Mouse (Mus musculus): Measurements from ENCODE around the gene Chst2. TPM values are rescaled to one million over a fixed set of nuclear protein-coding genes. Genes with fewer than 3 reads are reported as not detected.

Chst2 gene
- total RNA-seq (2017): 0.10 to 0.32 TPM (median 0.19 TPM) in 3 replicates

- no peak for ATAC-seq (replicated peaks; ENCODE audit: insufficient number of reproducible peaks, low FRiP score, low TSS enrichment, poor library complexity, severe bottlenecking)
These were observed at the start of gene Chst2 for GRCm38 (mm10) chr9:95406571-95407561. Gene Chst2 (minus strand): TSS chr9:95406722.

- ATAC-seq (replicated peaks; ENCODE audit: insufficient number of reproducible peaks, low FRiP score, low TSS enrichment, poor library complexity, severe bottlenecking): no peak
These were observed 45.4 kb upstream of the Chst2 start for GRCm38 (mm10) chr9:95451931-95452330.

GRCm38 (mm10) chr9:95450586-95450985, 44.1 kb upstream of the Chst2 start:
- no peak for ATAC-seq (replicated peaks; ENCODE audit: insufficient number of reproducible peaks, low FRiP score, low TSS enrichment, poor library complexity, severe bottlenecking)

GRCm38 (mm10) chr9:95442321-95442731, 35.8 kb upstream of the Chst2 start:
- ATAC-seq (replicated peaks; ENCODE audit: insufficient number of reproducible peaks, low FRiP score, low TSS enrichment, poor library complexity, severe bottlenecking): no peak

- ATAC-seq (replicated peaks; ENCODE audit: insufficient number of reproducible peaks, low FRiP score, low TSS enrichment, poor library complexity, severe bottlenecking): no peak
These were observed 31.4 kb upstream of the Chst2 start for GRCm38 (mm10) chr9:95437883-95438282.

GRCm38 (mm10) chr9:95436294-95436613, 29.7 kb upstream of the Chst2 start:
- ATAC-seq (replicated peaks; ENCODE audit: insufficient number of reproducible peaks, low FRiP score, low TSS enrichment, poor library complexity, severe bottlenecking): no peak

- no peak for ATAC-seq (replicated peaks; ENCODE audit: insufficient number of reproducible peaks, low FRiP score, low TSS enrichment, poor library complexity, severe bottlenecking)
These were observed 29.2 kb upstream of the Chst2 start for GRCm38 (mm10) chr9:95435506-95436293.

- ATAC-seq (replicated peaks; ENCODE audit: insufficient number of reproducible peaks, low FRiP score, low TSS enrichment, poor library complexity, severe bottlenecking): no peak
These were observed 21.8 kb upstream of the Chst2 start for GRCm38 (mm10) chr9:95428277-95428676.

- no peak for ATAC-seq (replicated peaks; ENCODE audit: insufficient number of reproducible peaks, low FRiP score, low TSS enrichment, poor library complexity, severe bottlenecking)
These were observed 7.4 kb upstream of the Chst2 start for GRCm38 (mm10) chr9:95413911-95414310.

- ATAC-seq (replicated peaks; ENCODE audit: insufficient number of reproducible peaks, low FRiP score, low TSS enrichment, poor library complexity, severe bottlenecking): no peak
These were observed 5.5 kb upstream of the Chst2 start for GRCm38 (mm10) chr9:95412047-95412446.

- ATAC-seq (replicated peaks; ENCODE audit: insufficient number of reproducible peaks, low FRiP score, low TSS enrichment, poor library complexity, severe bottlenecking): no peak
These were observed 1.2 kb upstream of the Chst2 start for GRCm38 (mm10) chr9:95407586-95408220.

GRCm38 (mm10) chr9:95405946-95406570, 464 bp downstream of the Chst2 start:
- no peak for ATAC-seq (replicated peaks; ENCODE audit: insufficient number of reproducible peaks, low FRiP score, low TSS enrichment, poor library complexity, severe bottlenecking)

GRCm38 (mm10) chr9:95405511-95405945, 994 bp downstream of the Chst2 start:
- no peak for ATAC-seq (replicated peaks; ENCODE audit: insufficient number of reproducible peaks, low FRiP score, low TSS enrichment, poor library complexity, severe bottlenecking)

- ATAC-seq (replicated peaks; ENCODE audit: insufficient number of reproducible peaks, low FRiP score, low TSS enrichment, poor library complexity, severe bottlenecking): no peak
These were observed 1.6 kb downstream of the Chst2 start for GRCm38 (mm10) chr9:95404811-95405465.

- ATAC-seq (replicated peaks; ENCODE audit: insufficient number of reproducible peaks, low FRiP score, low TSS enrichment, poor library complexity, severe bottlenecking): no peak
These were observed 4.8 kb downstream of the Chst2 start for GRCm38 (mm10) chr9:95401686-95402085.

- ATAC-seq (replicated peaks; ENCODE audit: insufficient number of reproducible peaks, low FRiP score, low TSS enrichment, poor library complexity, severe bottlenecking): no peak
These were observed 14.5 kb downstream of the Chst2 start for GRCm38 (mm10) chr9:95392011-95392410.

GRCm38 (mm10) chr9:95389956-95390355, 16.6 kb downstream of the Chst2 start:
- ATAC-seq (replicated peaks; ENCODE audit: insufficient number of reproducible peaks, low FRiP score, low TSS enrichment, poor library complexity, severe bottlenecking): no peak

- ATAC-seq (replicated peaks; ENCODE audit: insufficient number of reproducible peaks, low FRiP score, low TSS enrichment, poor library complexity, severe bottlenecking): no peak
These were observed 18.6 kb downstream of the Chst2 start for GRCm38 (mm10) chr9:95387881-95388380.

Measured in monocyte, adult 5-6 weeks (primary cell).